In the genomic region with DNA sequence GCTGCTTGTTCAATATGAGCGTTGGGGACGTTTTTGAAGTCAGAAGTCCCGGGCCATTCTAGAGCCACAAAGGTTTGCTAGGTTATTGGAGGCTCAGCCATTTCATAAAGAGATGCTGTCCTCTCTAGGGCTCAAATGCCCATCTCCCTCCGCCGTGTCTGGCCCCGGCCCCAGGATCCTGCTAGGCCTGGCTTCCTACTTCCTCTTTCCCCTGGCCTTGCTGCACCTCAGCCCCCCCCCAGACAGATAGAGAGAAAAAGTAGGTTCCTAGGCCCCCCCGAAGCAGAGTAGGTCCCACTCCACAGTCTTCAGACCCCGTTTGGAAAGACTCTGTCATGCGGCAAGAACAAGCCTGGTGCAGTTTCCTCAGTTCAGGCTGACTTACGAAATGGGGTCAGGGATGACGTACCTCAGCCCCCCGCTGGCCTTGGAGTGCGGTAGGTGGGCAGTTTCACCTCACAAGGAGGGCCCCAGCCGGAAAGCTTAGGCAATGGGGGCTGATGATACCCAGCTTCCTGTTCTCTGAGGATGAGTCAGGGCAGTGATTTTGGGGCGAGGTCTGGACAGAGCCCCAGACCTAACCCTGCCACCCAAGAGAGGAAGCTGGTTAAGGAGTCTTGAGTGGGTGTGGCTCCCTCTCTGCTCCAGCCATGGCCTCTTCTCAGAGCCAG, we compare ENCODE assay signal across 17 mouse cellular contexts. TPM values are rescaled to one million over a fixed set of nuclear protein-coding genes. Genes with fewer than 3 reads are reported as not detected.
A peak's percentile ranks its signal among the peaks of the same experiment; 100 is the strongest.
DNase-seq lines count a peak whose midpoint lies in the region; ATAC-seq and TF ChIP-seq lines count a peak whose summit lies in the region.
"Had no signal": no experiment of that assay in that cellular context is flagged by ENCODE, and none has a peak within 500 bp of the region (broad histone marks: within the 10 kb centered on the region; RNA-seq: fewer than 3 reads in every experiment).

No protein-coding gene starts in this region.

- peak overlapping the region; percentile 68 for H3K27ac ChIP-seq in heart, embryonic 15.5 days
- H3K27ac ChIP-seq in bone marrow, adult 2 months (ENCODE audit: control insufficient read depth, insufficient read depth, low read depth, low read length, poor library complexity) = peak overlapping the region; percentile 96
- H3K27ac ChIP-seq: limb, embryonic 12.5 days; midbrain, embryonic 12.5 days had no signal

- intact Hi-C loops in heart, postnatal 25 days (cut with DNase I) = no loop called here

- H3K4me1 ChIP-seq in heart, embryonic 15.5 days (replicated peaks) = peaks cover 28% of the 10 kb centered on the region
- peaks cover 10% of the 10 kb centered on the region for H3K4me1 ChIP-seq in bone marrow, adult 2 months (ENCODE audit: control insufficient read depth, insufficient read depth, low read length)

- no peak overlapping the region for H3K9ac ChIP-seq in heart, embryonic 15.5 days
- H3K9ac ChIP-seq: limb, embryonic 12.5 days; midbrain, embryonic 12.5 days had no signal

- H3K4me3 ChIP-seq in heart, embryonic 15.5 days = no peak overlapping the region
- peak overlapping the region; percentile 33 for H3K4me3 ChIP-seq in bone marrow, adult 2 months (replicated peaks; ENCODE audit: control insufficient read depth, low read depth, low read length)
- H3K4me3 ChIP-seq: erythroblast, embryonic 14.5 days; limb, embryonic 12.5 days; midbrain, embryonic 12.5 days had no signal

- no peak for TF ChIP-seq POLR2A in bone marrow, adult 2 months (IDR thresholded peaks at IDR 0.05; ENCODE audit: borderline replicate concordance, control insufficient read depth, low read depth, low read length)

- no peaks in the 10 kb centered on the region for H3K9me3 ChIP-seq in heart, embryonic 15.5 days (replicated peaks)
- H3K9me3 ChIP-seq: limb, embryonic 12.5 days; midbrain, embryonic 12.5 days had no signal

- H3K4me2 ChIP-seq in heart, embryonic 15.5 days = no peak overlapping the region
- H3K4me2 ChIP-seq: limb, embryonic 12.5 days; midbrain, embryonic 12.5 days had no signal

- ATAC-seq in heart, embryonic 15.5 days (replicated peaks; ENCODE audit: insufficient number of reproducible peaks, insufficient read depth, low FRiP score, low read depth) = no peak
- ATAC-seq: intestine, embryonic 16.5 days had no signal

- no peaks in the 10 kb centered on the region for H3K36me3 ChIP-seq in heart, embryonic 15.5 days
- H3K36me3 ChIP-seq: limb, embryonic 12.5 days; midbrain, embryonic 12.5 days had no signal

- H3K27me3 ChIP-seq in heart, embryonic 15.5 days = peaks cover 11% of the 10 kb centered on the region

- DNase-seq in heart, postnatal 25 days (ENCODE audit: low spot score) = no peak
- peak; percentile 62 for DNase-seq in CD4-positive, CD25-positive, alpha-beta regulatory T cell, adult 2 months (ENCODE audit: low read depth, low spot score)
- peak; percentile 75 to 77 for DNase-seq in lung, postnatal 4 days
- no peak for DNase-seq in cerebellum, adult 11 months
- no peak for DNase-seq in urinary bladder, adult 18-20 months (ENCODE audit: low spot score in 2 of 2)
- DNase-seq in right cerebral cortex, postnatal 36 days (ENCODE audit: low spot score in 2 of 2) = no peak
- DNase-seq: adrenal gland, postnatal 36 days; cerebellum, postnatal 36 days; gastrocnemius, postnatal 25 days; thymus, postnatal 25 days had no signal

- WGBS in heart, embryonic 15.5 days = 78% methylated on average over 15 of the region's 15 CpGs
- WGBS in bone marrow, adult 2 months = 14% methylated on average over 15 of the region's 15 CpGs

- TF ChIP-seq CTCF in bone marrow, adult 2 months (IDR thresholded peaks at IDR 0.05; ENCODE audit: control insufficient read depth, insufficient read depth, low read length) = no peak

RNA-seq across cellular contexts. Expression of gene Fmnl1, which starts 7.0 kb away (rescaled TPM):
- polyA plus RNA-seq in heart, embryonic 15.5 days (2015; fragmentation: Nextera tagmentation; extraction: Ambion mirVana) = 1.5 and 4.6 TPM in 2 replicates
- 10 to 100 TPM; 15.1 to 18.2 TPM for total RNA-seq in heart, postnatal 25 days (2021)
- 42.0 and 121 TPM in 2 replicates for polyA plus RNA-seq in bone marrow, adult 2 months (2011; ENCODE audit: insufficient read depth, insufficient read length, low replicate concordance, missing spikeins)

RNA-seq across cellular contexts. Expression of gene 1700023F06Rik, which starts 30.4 kb away (rescaled TPM):
- 0.18 and 0.37 TPM in 2 replicates for polyA plus RNA-seq in heart, embryonic 15.5 days (2015; fragmentation: Nextera tagmentation; extraction: Ambion mirVana)
- not detected for total RNA-seq in heart, postnatal 25 days (2021)
- polyA plus RNA-seq in bone marrow, adult 2 months (2011; ENCODE audit: insufficient read depth, insufficient read length, low replicate concordance, missing spikeins) = not detected in 2 replicates
- total RNA-seq: adrenal gland, postnatal 36 days; gastrocnemius, postnatal 25 days had no signal
- polyA plus RNA-seq: erythroblast, embryonic 14.5 days; midbrain, embryonic 12.5 days had no signal

RNA-seq across cellular contexts. Expression of gene Spata32, which starts 40.3 kb away (rescaled TPM):
- polyA plus RNA-seq in heart, embryonic 15.5 days (2015; fragmentation: Nextera tagmentation; extraction: Ambion mirVana) = not detected in 2 replicates
- not detected for total RNA-seq in heart, postnatal 25 days (2021)
- not detected in 2 replicates for polyA plus RNA-seq in bone marrow, adult 2 months (2011; ENCODE audit: insufficient read depth, insufficient read length, low replicate concordance, missing spikeins)
- total RNA-seq: adrenal gland, postnatal 36 days; gastrocnemius, postnatal 25 days had no signal
- polyA plus RNA-seq: erythroblast, embryonic 14.5 days; intestine, embryonic 16.5 days; limb, embryonic 12.5 days; midbrain, embryonic 12.5 days; small intestine, adult 2 months had no signal

RNA-seq across cellular contexts. Expression of gene Hexim2, which starts 45.7 kb away (rescaled TPM):
- 5.5 and 6.4 TPM in 2 replicates for polyA plus RNA-seq in heart, embryonic 15.5 days (2015; fragmentation: Nextera tagmentation; extraction: Ambion mirVana)
- 1 to 10 TPM; 1.3 to 2.3 TPM for total RNA-seq in heart, postnatal 25 days (2021)
- polyA plus RNA-seq in bone marrow, adult 2 months (2011; ENCODE audit: insufficient read depth, insufficient read length, low replicate concordance, missing spikeins) = 2.8 and 5.7 TPM in 2 replicates

Comparison
In these comparisons a context has a peak if more than half of its experiments do, and no peak if none do; other contexts are left out.
1. DNase-seq: peak in CD4-positive, CD25-positive, alpha-beta regulatory T cell, adult 2 months (single experiment) and lung, postnatal 4 days (2 of 2); none in heart, postnatal 25 days (single experiment), cerebellum, adult 11 months (single experiment), urinary bladder, adult 18-20 months (0 of 2) and right cerebral cortex, postnatal 36 days (0 of 2).